30 mouse cellular contexts compared by ENCODE assay signal in genomic region chr1:170322046-170322445, GRCm38 (mm10). TPM values are rescaled to one million over a fixed set of nuclear protein-coding genes. Genes with fewer than 3 reads are reported as not detected.
DNase-seq lines count a peak whose midpoint lies in the region; ATAC-seq lines count a peak whose summit lies in the region.
"Had no signal": no experiment of that assay in that cellular context is flagged by ENCODE, and none has a peak within 500 bp of the region (broad histone marks: within the 10 kb centered on the region; RNA-seq: fewer than 3 reads in every experiment).

No protein-coding gene starts in this region.

- H3K27ac ChIP-seq in midbrain, embryonic 13.5 days, result no peak overlapping the region
- H3K27ac ChIP-seq: embryonic facial prominence, embryonic 13.5 days; embryonic facial prominence, embryonic 15.5 days; forebrain, embryonic 10.5 days; forebrain, embryonic 12.5 days had no signal

- WGBS in midbrain, embryonic 13.5 days, result 76% methylated on average over 2 of the region's 2 CpGs

- no peak overlapping the region for H3K9ac ChIP-seq in midbrain, embryonic 13.5 days (replicated peaks)
- H3K9ac ChIP-seq: embryonic facial prominence, embryonic 13.5 days; embryonic facial prominence, embryonic 15.5 days; forebrain, embryonic 12.5 days had no signal

- no peaks in the 10 kb centered on the region for H3K4me1 ChIP-seq in midbrain, embryonic 13.5 days (replicated peaks)
- H3K4me1 ChIP-seq: embryonic facial prominence, embryonic 13.5 days; embryonic facial prominence, embryonic 15.5 days; forebrain, embryonic 10.5 days; forebrain, embryonic 12.5 days had no signal

- no peak overlapping the region for H3K4me2 ChIP-seq in midbrain, embryonic 13.5 days (replicated peaks)
- H3K4me2 ChIP-seq: embryonic facial prominence, embryonic 13.5 days; embryonic facial prominence, embryonic 15.5 days; forebrain, embryonic 12.5 days had no signal

- H3K4me3 ChIP-seq in midbrain, embryonic 13.5 days (replicated peaks), result no peak overlapping the region
- H3K4me3 ChIP-seq: embryonic facial prominence, embryonic 13.5 days; embryonic facial prominence, embryonic 15.5 days; erythroblast, embryonic 14.5 days; forebrain, embryonic 10.5 days; forebrain, embryonic 12.5 days had no signal

- peaks cover 15% of the 10 kb centered on the region; the same call in 1 of the 2 replicates for H3K36me3 ChIP-seq in midbrain, embryonic 13.5 days
- H3K36me3 ChIP-seq: embryonic facial prominence, embryonic 13.5 days; embryonic facial prominence, embryonic 15.5 days; G1E had no signal

- H3K27me3 ChIP-seq in midbrain, embryonic 13.5 days, result no peaks in the 10 kb centered on the region
- H3K27me3 ChIP-seq: embryonic facial prominence, embryonic 13.5 days; embryonic facial prominence, embryonic 15.5 days; forebrain, embryonic 12.5 days; Patski had no signal

- no peaks in the 10 kb centered on the region for H3K9me3 ChIP-seq in midbrain, embryonic 13.5 days
- H3K9me3 ChIP-seq: embryonic facial prominence, embryonic 13.5 days; embryonic facial prominence, embryonic 15.5 days; forebrain, embryonic 10.5 days; forebrain, embryonic 12.5 days; G1E had no signal

- ATAC-seq in midbrain, embryonic 13.5 days, result no peak
- ATAC-seq: activated CD4-positive, CD25-positive, alpha-beta regulatory T cell, adult 4 months; CD4-positive, CD25-positive, alpha-beta regulatory T cell, adult 4 months; forebrain, embryonic 14.5 days; forebrain, embryonic 16.5 days; Patski had no signal

- peak; percentile 52 to 77 for DNase-seq in adrenal gland, adult (ENCODE audit: inconsistent age in 2 of 2, low spot score in 1 of 2)
- DNase-seq in adrenal gland, adult 18-20 months (ENCODE audit: low spot score in 2 of 2), result no peak
- DNase-seq in adrenal gland, adult 8-10 months, result peak; percentile 18
- DNase-seq in adrenal gland, postnatal 4 days (ENCODE audit: low spot score in 2 of 2), result no peak
- peak; percentile 21 to 22 for DNase-seq in adrenal gland, postnatal 36 days
- DNase-seq: B cell, adult 2 months; cerebellum, adult 11 months; cerebellum, adult 18-20 months; cerebellum, adult 8-10 months; cerebellum, adult 9-11 months; cerebellum, postnatal 14 days; cerebellum, postnatal 36 days; embryo, embryonic 11 days had no signal

RNA-seq across cellular contexts. Expression of gene Spata46, which starts 13.4 kb away (rescaled TPM):
- total RNA-seq in adrenal gland, adult 18-20 months (2021), result not detected
- total RNA-seq in adrenal gland, adult 8-10 months (2022), result not detected
- total RNA-seq in adrenal gland, postnatal 4 days (2021), result not detected
- not detected for total RNA-seq in adrenal gland, postnatal 36 days (2021)
- polyA plus RNA-seq in midbrain, embryonic 13.5 days (2015; fragmentation: Nextera tagmentation; extraction: Ambion mirVana), result 1.1 and 1.4 TPM in 2 replicates
- total RNA-seq: CH12.LX; common myeloid progenitor, adult 5-6 weeks; G1E had no signal
- polyA plus RNA-seq: activated CD4-positive, CD25-positive, alpha-beta regulatory T cell, adult 4 months; brain, embryonic 14.5 days; CD4-positive, CD25-positive, alpha-beta regulatory T cell, adult 4 months; erythroblast, embryonic 14.5 days; frontal cortex, adult 2 months; G1E had no signal

RNA-seq across cellular contexts. Expression of gene Gm7694, which starts 15.9 kb away (rescaled TPM):
- 1 to 10 TPM; 7.1 to 7.8 TPM for total RNA-seq in adrenal gland, adult 18-20 months (2021)
- 10 to 100 TPM; 10.0 to 22.1 (median 14.1) TPM for total RNA-seq in adrenal gland, adult 8-10 months (2022)
- 10 to 100 TPM; 13.2 to 15.8 TPM for total RNA-seq in adrenal gland, postnatal 4 days (2021)
- total RNA-seq in adrenal gland, postnatal 36 days (2021), result 1 to 10 TPM; 9.1 to 9.5 TPM
- polyA plus RNA-seq in midbrain, embryonic 13.5 days (2015; fragmentation: Nextera tagmentation; extraction: Ambion mirVana), result 1.2 and 2.5 TPM in 2 replicates
- polyA plus RNA-seq: activated CD4-positive, CD25-positive, alpha-beta regulatory T cell, adult 4 months; CD4-positive, CD25-positive, alpha-beta regulatory T cell, adult 4 months had no signal

RNA-seq across cellular contexts. Expression of gene Sh2d1b1, which starts 44.9 kb away (rescaled TPM):
- total RNA-seq in adrenal gland, adult 18-20 months (2021), result under 1 TPM; 0.73 to 0.90 TPM
- 1 to 10 TPM in 2 of 4 experiments, under 1 TPM in 2; 0.73 to 1.4 (median 1.2) TPM for total RNA-seq in adrenal gland, adult 8-10 months (2022)
- total RNA-seq in adrenal gland, postnatal 4 days (2021), result under 1 TPM; 0.14 to 0.45 TPM
- under 1 TPM; 0.33 to 0.40 TPM for total RNA-seq in adrenal gland, postnatal 36 days (2021)
- polyA plus RNA-seq in midbrain, embryonic 13.5 days (2015; fragmentation: Nextera tagmentation; extraction: Ambion mirVana), result not detected in 2 replicates
- polyA plus RNA-seq: CD4-positive, CD25-positive, alpha-beta regulatory T cell, adult 4 months; embryonic facial prominence, embryonic 11.5 days; embryonic facial prominence, embryonic 13.5 days; erythroblast, embryonic 14.5 days; forebrain, embryonic 10.5 days; forebrain, embryonic 16.5 days; G1E had no signal

Comparison
In these comparisons a context has a peak if more than half of its experiments do, and no peak if none do; other contexts are left out.
1. DNase-seq: peak in adrenal gland, adult (2 of 2), adrenal gland, adult 8-10 months (single experiment) and adrenal gland, postnatal 36 days (2 of 2); none in adrenal gland, adult 18-20 months (0 of 2) and adrenal gland, postnatal 4 days (0 of 2).